Mouse (Mus musculus) liver, embryonic 14.5 days (tissue): Measurements from ENCODE around the gene Arl6ip4. TPM values are rescaled to one million over a fixed set of nuclear protein-coding genes. Genes with fewer than 3 reads are reported as not detected.

Experiments used
- ATAC-seq: fragments of 200-750 bp; cut with Nextera tagmentation; 2 replicates; pipeline ENCODE4 v1.8.0; 2017; ENCODE audit warnings: moderate number of reproducible peaks, mild to moderate bottlenecking, moderate library complexity; ENCODE audit not compliant: insufficient read depth
- DNase-seq, 3 experiments: peaks; one replicate each; pipeline ENCODE4 v3.0.0-alpha.2; 2012 to 2013; ENCODE audit warnings: low read depth in 3 of 3, low spot score in 3 of 3
- H3K27ac ChIP-seq: fragments of 300-500 bp; sonication (generic); 2 replicates; pipeline ENCODE4 v1.5.1; 2014; ENCODE audit warnings: moderate library complexity, mild to moderate bottlenecking, control low read depth, inconsistent platforms
- H3K27me3 ChIP-seq: fragments of 300-500 bp; sonication (generic); 2 replicates; pipeline ENCODE4 v1.6.1; 2014; ENCODE audit warnings: mild to moderate bottlenecking, low read length, moderate library complexity; ENCODE audit not compliant: control insufficient read depth, insufficient read depth
- H3K36me3 ChIP-seq: fragments of 300-500 bp; sonication (generic); replicated peaks from 2 replicates; pipeline ENCODE4 v1.6.1; 2014; ENCODE audit warnings: low read depth; ENCODE audit not compliant: control insufficient read depth, insufficient read depth
- H3K4me1 ChIP-seq, 2 experiments: fragments of 200-500 bp in 1 of 2; fragments of 300-500 bp in 1 of 2; sonication (generic) in 1 of 2; replicated peaks; 2 replicates each; pipeline ENCODE4 v1.6.1; 2012 to 2014; ENCODE audit warnings: antibody characterized with exemption in 1 of 2, inconsistent platforms in 1 of 2, low read length in 1 of 2; ENCODE audit not compliant: control insufficient read depth in 2 of 2, insufficient read depth in 2 of 2
- H3K4me2 ChIP-seq: fragments of 300-500 bp; sonication (generic); 2 replicates; pipeline ENCODE4 v1.6.1; 2014; ENCODE audit warnings: low read depth, mild to moderate bottlenecking, control low read depth, moderate library complexity
- H3K4me3 ChIP-seq, 2 experiments: fragments of 200-500 bp in 1 of 2; fragments of 300-500 bp in 1 of 2; sonication (generic) in 1 of 2; 2 replicates each; pipeline ENCODE4 v1.5.1; 2012 to 2014; ENCODE audit warnings: low read depth in 2 of 2, low read length in 2 of 2, mild to moderate bottlenecking in 2 of 2, control low read depth in 1 of 2, inconsistent platforms in 1 of 2, moderate library complexity in 1 of 2; ENCODE audit not compliant: insufficient read depth in 1 of 2
- H3K9ac ChIP-seq: fragments of 300-500 bp; sonication (generic); replicated peaks from 2 replicates; pipeline ENCODE4 v1.6.1; 2014; ENCODE audit warnings: mild to moderate bottlenecking, control low read depth, moderate library complexity
- H3K9me3 ChIP-seq: fragments of 300-500 bp; sonication (generic); 2 replicates; pipeline ENCODE4 v1.6.1; 2016; ENCODE audit warnings: low read length, mixed read lengths; ENCODE audit not compliant: control insufficient read depth
- CTCF ChIP-seq: IDR thresholded peaks from 2 replicates; pipeline ENCODE4 v1.5.1; 2016; ENCODE audit warnings: antibody characterized with exemption, low read depth, control low read depth
- EP300 ChIP-seq: IDR thresholded peaks from 2 replicates; pipeline ENCODE4 v1.6.1; 2016; ENCODE audit warnings: antibody characterized with exemption, low read depth
- WGBS: fragments of 180-500 bp; shearing (Covaris S2); extraction: QIAGEN DNeasy Blood & Tissue Kit; methylation state at CpG from one replicate; pipeline ENCODE4 v1.1.7; 2014; ENCODE audit not compliant: insufficient replicate concordance; 5-methylcytosine and 5-hydroxymethylcytosine counted together
- polyA plus RNA-seq, 2 experiments: library from polyadenylated mRNA; depleted of rRNA in 1 of 2; stranded (reverse) in 1 of 2; unstranded in 1 of 2; fragments of >200 nt; fragmentation: Nextera tagmentation in 1 of 2; extraction: Ambion mirVana in 1 of 2; gene quantifications; 2 replicates each; pipeline versions ENCODE4 v1.2.1 to v1.2.3; 2012 to 2014

Arl6ip4 gene
- polyA plus RNA-seq, 2 experiments: 50.6 to 52.2 TPM

- TF ChIP-seq EP300 (no peak), CTCF (no peak)
- H3K27me3 ChIP-seq: no peaks in the 10 kb centered on the region
- WGBS: 81% methylated on average over 11 of the region's 11 CpGs
- H3K4me2 ChIP-seq: no peak overlapping the region
- ATAC-seq: no peak
- DNase-seq: no peak
- H3K4me3 ChIP-seq: no peak overlapping the region
- no peaks in the 10 kb centered on the region for H3K36me3 ChIP-seq
- no peaks in the 10 kb centered on the region for H3K9me3 ChIP-seq
- no peak overlapping the region for H3K9ac ChIP-seq
- H3K4me1 ChIP-seq: peaks cover 3 to 4% of the 10 kb centered on the region in 2 experiments
- H3K27ac ChIP-seq: no peak overlapping the region
These were observed 15.5 kb upstream of the Arl6ip4 start for GRCm38 (mm10) chr5:124100128-124101044.

- Histone ChIP-seq H3K4me1 (no peaks in the 10 kb centered on the region), H3K27ac (no peak overlapping the region), H3K4me3 (no peak overlapping the region), H3K36me3 (no peaks in the 10 kb centered on the region), H3K9ac (no peak overlapping the region), H3K4me2 (no peak overlapping the region), H3K27me3 (no peaks in the 10 kb centered on the region), H3K9me3 (no peaks in the 10 kb centered on the region)
- ATAC-seq (no peak), DNase-seq (no peak)
- TF ChIP-seq EP300: no peak
- no peak for TF ChIP-seq CTCF
- 68% methylated on average over 6 of the region's 6 CpGs for WGBS
These were observed 13.6 kb upstream of the Arl6ip4 start for GRCm38 (mm10) chr5:124102326-124102725.

GRCm38 (mm10) chr5:124103020-124103419 lies 12.9 kb upstream of the Arl6ip4 start:
- TF ChIP-seq EP300 (no peak), CTCF (no peak)
- no peaks in the 10 kb centered on the region for H3K9me3 ChIP-seq
- no peak overlapping the region for H3K27ac ChIP-seq
- H3K36me3 ChIP-seq: no peaks in the 10 kb centered on the region
- 62% methylated on average over 3 of the region's 3 CpGs for WGBS
- ATAC-seq: no peak
- H3K27me3 ChIP-seq: no peaks in the 10 kb centered on the region
- no peak for DNase-seq
- no peaks in the 10 kb centered on the region for H3K4me1 ChIP-seq
- H3K4me2 ChIP-seq: no peak overlapping the region
- H3K9ac ChIP-seq: no peak overlapping the region
- H3K4me3 ChIP-seq: no peak overlapping the region

- no peaks in the 10 kb centered on the region for H3K9me3 ChIP-seq
- H3K4me3 ChIP-seq: no peak overlapping the region
- H3K36me3 ChIP-seq: no peaks in the 10 kb centered on the region
- H3K27me3 ChIP-seq: no peaks in the 10 kb centered on the region
- no peak overlapping the region for H3K27ac ChIP-seq
- no peak for TF ChIP-seq EP300
- TF ChIP-seq CTCF: no peak
- WGBS: 85% methylated on average over 9 of the region's 9 CpGs
- no peaks in the 10 kb centered on the region for H3K4me1 ChIP-seq
- no peak for DNase-seq
- no peak overlapping the region for H3K4me2 ChIP-seq
- no peak for ATAC-seq
- H3K9ac ChIP-seq: no peak overlapping the region
These were observed 12.3 kb upstream of the Arl6ip4 start for GRCm38 (mm10) chr5:124103552-124103951.

- peak in 1 of 3 experiments; percentile 29 for DNase-seq
- 21% methylated on average over 17 of the region's 17 CpGs for WGBS
- ATAC-seq: no peak
These were observed 4.7 kb upstream of the Arl6ip4 start for GRCm38 (mm10) chr5:124111077-124111741.

More at GRCm38 (mm10) chr5:124111077-124111741, 4.7 kb upstream of the Arl6ip4 start:
- Histone ChIP-seq H3K4me3 (peak overlapping the region; percentile 86 to 91), H3K9ac (peak overlapping the region; percentile 71), H3K9me3 (no peaks in the 10 kb centered on the region), H3K36me3 (no peaks in the 10 kb centered on the region; the same call in 1 of the 2 replicates), H3K4me1 (peaks cover 3 to 15% of the 10 kb centered on the region in 2 experiments), H3K27me3 (no peaks in the 10 kb centered on the region), H3K27ac (peak overlapping the region; percentile 82), H3K4me2 (peak overlapping the region; percentile 97)
- peak; percentile 95 for TF ChIP-seq CTCF
- no peak for TF ChIP-seq EP300
